Mouse (Mus musculus) cerebellum, adult 2 months (tissue): ENCODE measurements around the gene Ostc.

Source experiments
- CTCF ChIP-seq: fragments of 200-500 bp; IDR thresholded peaks from 2 replicates; pipeline ENCODE4 v1.5.1; 2011; ENCODE audit warnings: low read depth, mild to moderate bottlenecking, control low read depth, low read length, moderate library complexity, borderline replicate concordance; ENCODE audit not compliant: insufficient read depth
- POLR2A ChIP-seq: fragments of 200-500 bp; IDR thresholded peaks from 2 replicates; pipeline ENCODE4 v1.6.1; 2011; ENCODE audit warnings: low read length, control low read depth, borderline replicate concordance; ENCODE audit not compliant: insufficient read depth

- TF ChIP-seq CTCF: no peak
- TF ChIP-seq POLR2A: no peak
These were observed 859 bp upstream of the Ostc start for GRCm38 (mm10) chr3:130710103-130710502.
